ENCODE assay signal across 8 mouse cellular contexts in the genomic region with DNA sequence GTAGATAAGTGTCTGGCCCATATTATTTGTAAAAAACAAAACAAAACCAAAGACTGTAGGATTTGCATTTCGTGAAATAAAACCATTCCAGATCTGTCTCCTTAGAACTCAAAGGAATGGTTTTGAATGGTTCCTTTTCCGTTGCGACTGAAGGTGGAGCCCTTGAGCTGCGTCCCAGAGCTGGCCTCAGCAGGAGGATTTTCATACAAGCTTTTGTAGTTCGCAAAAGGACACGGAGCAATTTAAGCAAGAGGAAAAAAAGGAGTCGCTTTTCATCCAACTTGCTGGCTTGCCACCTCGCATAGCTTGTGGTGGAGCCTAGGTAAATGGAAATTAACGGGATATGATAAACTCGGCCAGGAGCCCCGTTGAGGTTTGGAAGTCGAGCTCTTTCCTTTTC.
DNase-seq lines count a peak whose midpoint lies in the region; ATAC-seq lines count a peak whose summit lies in the region.

No protein-coding gene starts in this region.

- H3K36me3 ChIP-seq in megakaryocyte, embryonic 14.5 days (replicated peaks; ENCODE audit: low read length) = no peaks in the 10 kb centered on the region
- H3K36me3 ChIP-seq in limb, embryonic 12.5 days = no peaks in the 10 kb centered on the region
- H3K36me3 ChIP-seq in neural tube, embryonic 13.5 days = no peaks in the 10 kb centered on the region

- peak; percentile 88 to 89 for DNase-seq in cerebellum, postnatal 14 days
- DNase-seq in frontal cortex, postnatal 25 days (ENCODE audit: low spot score in 2 of 2) = peak; percentile 54 to 62
- peak; percentile 42 for DNase-seq in kidney, adult 9 months

- no peaks in the 10 kb centered on the region for H3K9me3 ChIP-seq in megakaryocyte, embryonic 14.5 days
- no peaks in the 10 kb centered on the region for H3K9me3 ChIP-seq in limb, embryonic 12.5 days
- H3K9me3 ChIP-seq in neural tube, embryonic 13.5 days = no peaks in the 10 kb centered on the region

- H3K9ac ChIP-seq in limb, embryonic 12.5 days (replicated peaks) = no peak overlapping the region
- H3K9ac ChIP-seq in neural tube, embryonic 13.5 days = peak overlapping the region; percentile 27; the same call in 1 of the 2 replicates

- 4% methylated on average over 12 of the region's 12 CpGs for WGBS in limb, embryonic 12.5 days
- 5% methylated on average over 12 of the region's 12 CpGs for WGBS in neural tube, embryonic 13.5 days

- no peak for ATAC-seq in megakaryocyte, adult 5-6 weeks (ENCODE audit: poor library complexity, severe bottlenecking)
- ATAC-seq in limb, embryonic 12.5 days (ENCODE audit: insufficient number of reproducible peaks, insufficient read depth, low FRiP score, low TSS enrichment, low read depth) = no peak
- ATAC-seq in neural tube, embryonic 13.5 days (ENCODE audit: low read depth) = no peak
- ATAC-seq in granulocyte monocyte progenitor cell, adult 5-6 weeks (replicated peaks; ENCODE audit: poor library complexity, severe bottlenecking) = no peak

- H3K4me3 ChIP-seq in megakaryocyte, embryonic 14.5 days (replicated peaks) = peak overlapping the region; percentile 70
- H3K4me3 ChIP-seq in limb, embryonic 12.5 days (replicated peaks) = peak overlapping the region; percentile 22; the same call in 1 of the 2 replicates
- peak overlapping the region; percentile 32 for H3K4me3 ChIP-seq in neural tube, embryonic 13.5 days

- H3K4me2 ChIP-seq in limb, embryonic 12.5 days = peak overlapping the region; percentile 48
- H3K4me2 ChIP-seq in neural tube, embryonic 13.5 days = peak overlapping the region; percentile 54

- H3K4me1 ChIP-seq in megakaryocyte, embryonic 14.5 days = no peaks in the 10 kb centered on the region
- no peaks in the 10 kb centered on the region for H3K4me1 ChIP-seq in limb, embryonic 12.5 days (replicated peaks)
- H3K4me1 ChIP-seq in neural tube, embryonic 13.5 days (replicated peaks) = no peaks in the 10 kb centered on the region

- no peak overlapping the region for H3K27ac ChIP-seq in limb, embryonic 12.5 days
- H3K27ac ChIP-seq in neural tube, embryonic 13.5 days (replicated peaks) = no peak overlapping the region

- H3K27me3 ChIP-seq in megakaryocyte, embryonic 14.5 days (replicated peaks) = peaks cover 2% of the 10 kb centered on the region
- no peaks in the 10 kb centered on the region for H3K27me3 ChIP-seq in limb, embryonic 12.5 days
- no peaks in the 10 kb centered on the region for H3K27me3 ChIP-seq in neural tube, embryonic 13.5 days
